Mouse (Mus musculus): ENCODE data around the gene Filip1.

GRCm38 (mm10) chr9:79947973-79948372, 64.7 kb downstream of the Filip1 start:
- TF ChIP-seq CTCF (IDR thresholded peaks at IDR 0.05; ENCODE audit: control insufficient read depth, insufficient read depth, low read length) (no peak), POLR2A (IDR thresholded peaks at IDR 0.05; ENCODE audit: borderline replicate concordance, control insufficient read depth, low read depth, low read length) (no peak)

Measured in bone marrow, adult 2 months (tissue).